Mouse (Mus musculus) embryonic fibroblast, embryonic 13.5 days (primary cell): ENCODE measurements around the gene Selenbp2.
"Not testable (repeated sequence)": the region's sequence is repeated elsewhere in the genome, so short reads cannot be mapped to it uniquely, and the experiment has no call there.

Experiments used
- CTCF ChIP-seq: IDR thresholded peaks from 2 replicates; pipeline ENCODE4 v1.5.1; 2011; ENCODE audit warnings: mild to moderate bottlenecking, control low read depth, low read length, moderate library complexity, borderline replicate concordance; ENCODE audit not compliant: insufficient read depth
- POLR2A ChIP-seq: IDR thresholded peaks from 2 replicates; pipeline ENCODE4 v1.6.1; 2011; ENCODE audit warnings: low read depth, mild to moderate bottlenecking, control low read depth, low read length, moderate library complexity

- not testable (repeated sequence) for TF ChIP-seq POLR2A, CTCF
Observed at GRCm38 (mm10) chr3:94689195-94689594, 4.2 kb upstream of the Selenbp2 start.
